Comparison of ENCODE assay signal across 22 mouse cellular contexts in genomic region chr5:20918967-20919366, GRCm38 (mm10). TPM values are rescaled to one million over a fixed set of nuclear protein-coding genes. Genes with fewer than 3 reads are reported as not detected.
DNase-seq lines count a peak whose midpoint lies in the region; ATAC-seq and TF ChIP-seq lines count a peak whose summit lies in the region.
"Had no signal": no experiment of that assay in that cellular context is flagged by ENCODE, and none has a peak within 500 bp of the region (broad histone marks: within the 10 kb centered on the region; RNA-seq: fewer than 3 reads in every experiment).

No protein-coding gene starts in this region.

- TF ChIP-seq RAD21 in CH12.LX (IDR thresholded peaks at IDR 0.05; ENCODE audit: low read depth, low read length) (no peak), MEL (IDR thresholded peaks at IDR 0.05; ENCODE audit: low read depth, low read length) (no peak)

- no peak for TF ChIP-seq CTCF in kidney, adult 2 months (conservative IDR thresholded peaks at IDR 0.05; ENCODE audit: insufficient read depth, insufficient read length, low read depth, low read length)
- TF ChIP-seq CTCF in CH12.LX (conservative IDR thresholded peaks at IDR 0.05 in 1 of 2, IDR thresholded peaks at IDR 0.05 in 1 of 2; ENCODE audit: low read depth in 2 of 2, low read length in 2 of 2), result no peak
- no peak for TF ChIP-seq CTCF in MEL (IDR thresholded peaks at IDR 0.05 in 2 of 3, conservative IDR thresholded peaks at IDR 0.05 in 1 of 3; ENCODE audit: control insufficient read depth in 1 of 3, insufficient read depth in 1 of 3, low read depth in 2 of 3, low read length in 3 of 3, poor library complexity in 1 of 3, severe bottlenecking in 1 of 3)

- dilution Hi-C loops in CH12.LX (cut with MboI; ENCODE audit: extremely low pct_ligation_motif_present, extremely low pct_unique_long_range_greater_than_20kb, low sequenced_read_pairs), result no loop called here

- TF ChIP-seq EP300 in CH12.LX (IDR thresholded peaks at IDR 0.05; ENCODE audit: low read length) (no peak), MEL (IDR thresholded peaks at IDR 0.05; ENCODE audit: low read depth in 1 of 2, low read length in 2 of 2) (no peak)

- no peak overlapping the region for H3K27ac ChIP-seq in kidney, adult 2 months (ENCODE audit: insufficient read depth, low read depth, low read length)
- no peak overlapping the region for H3K27ac ChIP-seq in kidney, embryonic 14.5 days (ENCODE audit: low read depth, low read length)
- H3K27ac ChIP-seq in CH12.LX (ENCODE audit: insufficient read depth, low read depth) (no peak overlapping the region), MEL (ENCODE audit: control insufficient read depth, low read depth, low read length) (no peak overlapping the region)
- H3K27ac ChIP-seq: embryonic facial prominence, embryonic 13.5 days; embryonic facial prominence, embryonic 15.5 days had no signal

- peak; percentile 28 for DNase-seq in kidney, adult 2 months
- DNase-seq in CH12.LX (ENCODE audit: extremely low read depth) (no peak), MEL (ENCODE audit: low read depth, low spot score) (no peak)
- DNase-seq: adrenal gland, adult 2 months; adrenal gland, postnatal 10 days; adrenal gland, postnatal 25 days; B cell, adult 2 months; cerebellum, adult 11 months; cerebellum, adult 8-10 months; cerebellum, adult 9-11 months; cerebellum, postnatal 36 days; embryo, embryonic 11 days had no signal

- H3K79me2 ChIP-seq in CH12.LX (replicated peaks; ENCODE audit: control insufficient read depth, extremely low read depth, insufficient read depth, poor library complexity, severe bottlenecking), result peaks cover 37% of the 10 kb centered on the region
- peaks cover 10% of the 10 kb centered on the region; the same call in 1 of the 2 replicates for H3K79me2 ChIP-seq in MEL (ENCODE audit: control insufficient read depth, insufficient read depth, low read length, poor library complexity)

- WGBS in kidney, adult 2 months, result 78% methylated on average over 4 of the region's 4 CpGs
- 94% methylated on average over 4 of the region's 4 CpGs for WGBS in kidney, embryonic 14.5 days

- no peak overlapping the region for H3K4me3 ChIP-seq in kidney, adult 2 months (ENCODE audit: insufficient read depth, low read depth, low read length)
- H3K4me3 ChIP-seq in kidney, embryonic 14.5 days (ENCODE audit: low read length), result no peak overlapping the region
- H3K4me3 ChIP-seq in CH12.LX (replicated peaks in 1 of 3; ENCODE audit: low read depth in 2 of 3, low read length in 2 of 3, poor library complexity in 1 of 3) (no peak overlapping the region), MEL (ENCODE audit: control insufficient read depth in 1 of 2, insufficient read depth in 1 of 2, low read depth in 2 of 2, low read length in 2 of 2) (no peak overlapping the region)
- H3K4me3 ChIP-seq: embryonic facial prominence, embryonic 13.5 days; embryonic facial prominence, embryonic 15.5 days; erythroblast, embryonic 14.5 days; forebrain, embryonic 13.5 days; forebrain, embryonic 15.5 days had no signal

- H3K4me2 ChIP-seq in kidney, embryonic 14.5 days (replicated peaks; ENCODE audit: low read depth, low read length), result no peak overlapping the region
- H3K4me2 ChIP-seq in CH12.LX (ENCODE audit: insufficient read depth, low read depth, poor library complexity, severe bottlenecking), result no peak overlapping the region
- H3K4me2 ChIP-seq: embryonic facial prominence, embryonic 13.5 days; embryonic facial prominence, embryonic 15.5 days; forebrain, embryonic 13.5 days; forebrain, embryonic 15.5 days had no signal

- no peaks in the 10 kb centered on the region for H3K27me3 ChIP-seq in kidney, adult 2 months (replicated peaks; ENCODE audit: control insufficient read depth, insufficient read depth, low read length)
- H3K27me3 ChIP-seq in kidney, embryonic 14.5 days (ENCODE audit: control insufficient read depth, insufficient read depth, low read length), result no peaks in the 10 kb centered on the region
- no peaks in the 10 kb centered on the region for H3K27me3 ChIP-seq in CH12.LX (replicated peaks)
- no peaks in the 10 kb centered on the region for H3K27me3 ChIP-seq in MEL (ENCODE audit: control insufficient read depth in 1 of 2, insufficient read depth in 2 of 2, low read length in 2 of 2)
- H3K27me3 ChIP-seq: embryonic facial prominence, embryonic 13.5 days; embryonic facial prominence, embryonic 15.5 days; forebrain, embryonic 13.5 days; forebrain, embryonic 15.5 days had no signal

- no peak for TF ChIP-seq POLR2A in kidney, adult 2 months (IDR thresholded peaks at IDR 0.05; ENCODE audit: low read depth, low read length)
- TF ChIP-seq POLR2A in CH12.LX (IDR thresholded peaks at IDR 0.05; ENCODE audit: low read depth, low read length), result no peak
- TF ChIP-seq POLR2A in MEL (IDR thresholded peaks at IDR 0.05; ENCODE audit: control insufficient read depth in 1 of 2, insufficient read depth in 1 of 2, low read depth in 1 of 2, low read length in 2 of 2, poor library complexity in 1 of 2), result no peak

- no peaks in the 10 kb centered on the region for H3K36me3 ChIP-seq in kidney, adult 2 months (ENCODE audit: control insufficient read depth, insufficient read depth, low read length)
- 0 out of 2 replicates have a peak, but pooled peaks cover 3% of the 10 kb centered on the region for H3K36me3 ChIP-seq in kidney, embryonic 14.5 days (ENCODE audit: control insufficient read depth, insufficient read depth, low read length)
- H3K36me3 ChIP-seq in CH12.LX (replicated peaks in 1 of 2; ENCODE audit: control insufficient read depth in 1 of 2, insufficient read depth in 1 of 2, low read length in 1 of 2) (peaks cover 10 to 54% of the 10 kb centered on the region in 2 experiments), MEL (ENCODE audit: control insufficient read depth in 1 of 2, insufficient read depth in 2 of 2, low read length in 2 of 2) (peaks cover 0 to 30% of the 10 kb centered on the region in 2 experiments; a peak in 2 of 4 replicates)
- H3K36me3 ChIP-seq: forebrain, embryonic 15.5 days had no signal

- 0 out of 2 replicates have a peak, but pooled peaks cover under 1% of the 10 kb centered on the region for H3K4me1 ChIP-seq in kidney, adult 2 months (ENCODE audit: control insufficient read depth, insufficient read depth, low read length)
- H3K4me1 ChIP-seq in kidney, embryonic 14.5 days (ENCODE audit: control insufficient read depth, insufficient read depth, low read length), result no peaks in the 10 kb centered on the region
- H3K4me1 ChIP-seq in CH12.LX (ENCODE audit: control insufficient read depth in 1 of 2, insufficient read depth in 2 of 2), result peaks cover 0 to 30% of the 10 kb centered on the region in 2 experiments; a peak in 2 of 4 replicates
- H3K4me1 ChIP-seq in MEL (ENCODE audit: control insufficient read depth in 1 of 2, insufficient read depth in 2 of 2, low read length in 2 of 2), result no peaks in the 10 kb centered on the region
- H3K4me1 ChIP-seq: embryonic facial prominence, embryonic 13.5 days; embryonic facial prominence, embryonic 15.5 days had no signal

- in situ Hi-C loops in CH12.LX (cut with MboI; ENCODE audit: low pct_ligation_motif_present, low pct_unique_long_range_greater_than_20kb, low sequenced_read_pairs), result loop anchor here (10.0 kb wide), 1 partner anchor 46 kb away; no protein-coding TSS in a partner anchor

- H3K9me3 ChIP-seq in kidney, embryonic 14.5 days (ENCODE audit: control insufficient read depth, low read length), result no peaks in the 10 kb centered on the region
- H3K9me3 ChIP-seq in CH12.LX (replicated peaks; ENCODE audit: low read length) (no peaks in the 10 kb centered on the region), MEL (replicated peaks; ENCODE audit: insufficient read depth, low read length) (no peaks in the 10 kb centered on the region)
- H3K9me3 ChIP-seq: embryonic facial prominence, embryonic 13.5 days; embryonic facial prominence, embryonic 15.5 days; forebrain, embryonic 13.5 days; forebrain, embryonic 15.5 days; G1E had no signal

- ATAC-seq in kidney, embryonic 14.5 days (ENCODE audit: low FRiP score, low TSS enrichment), result no peak
- ATAC-seq in erythroid progenitor cell, adult 5-6 weeks (replicated peaks; ENCODE audit: low FRiP score, poor library complexity, severe bottlenecking), result no peak
- ATAC-seq: CD4-positive, CD25-positive, alpha-beta regulatory T cell, adult 4 months; forebrain, embryonic 15.5 days had no signal

- no peak overlapping the region for H3K9ac ChIP-seq in kidney, embryonic 14.5 days (ENCODE audit: low read depth, low read length)
- H3K9ac ChIP-seq in CH12.LX (ENCODE audit: insufficient read depth, low read depth), result no peak overlapping the region
- H3K9ac ChIP-seq in MEL (ENCODE audit: control insufficient read depth, low read depth, low read length, poor library complexity, severe bottlenecking), result no peak overlapping the region
- H3K9ac ChIP-seq: embryonic facial prominence, embryonic 13.5 days; embryonic facial prominence, embryonic 15.5 days; forebrain, embryonic 13.5 days; forebrain, embryonic 15.5 days; forebrain, postnatal 0 days had no signal

RNA-seq across cellular contexts. Expression of gene Tmem60, which starts 37.0 kb away (rescaled TPM):
- 13.8 and 20.5 TPM in 2 replicates for polyA plus RNA-seq in kidney, adult 2 months (2012; rRNA removed)
- 48.0 and 65.9 TPM in 2 replicates for polyA plus RNA-seq in kidney, embryonic 14.5 days (2014; fragmentation: Nextera tagmentation; extraction: Ambion mirVana)
- total RNA-seq in CH12.LX (2012; rRNA removed), result 12.7 and 12.9 TPM in 2 replicates
- total RNA-seq in CH12.LX (2014; rRNA removed), result 35.4 and 39.3 TPM in 2 replicates
- 17.2 and 19.2 TPM in 2 replicates for polyA plus RNA-seq in CH12.LX (2012; ENCODE audit: insufficient read length, low read depth)
- total RNA-seq in MEL (2012; rRNA removed), result 22.4 and 23.5 TPM in 2 replicates
- 10 to 100 TPM in 1 of 2 experiments, not detected in 1; 37.4 TPM for polyA plus RNA-seq in MEL (2012; ENCODE audit: insufficient read depth in 1 of 2, insufficient read length in 2 of 2, low read depth in 1 of 2, low replicate concordance in 2 of 2, missing spikeins in 1 of 2)
- 53.7 and 79.6 TPM in 2 replicates for total RNA-seq in erythroid progenitor cell, adult 5-6 weeks (2015; ENCODE audit: low replicate concordance)
- 27.4 and 30.8 TPM in 2 replicates for total RNA-seq in erythroid progenitor cell, adult 5-6 weeks (2017; ENCODE audit: low replicate concordance)

RNA-seq across cellular contexts. Expression of gene Phtf2, which starts 37.0 kb away (rescaled TPM):
- polyA plus RNA-seq in kidney, adult 2 months (2012; rRNA removed), result 2.5 and 4.0 TPM in 2 replicates
- polyA plus RNA-seq in kidney, embryonic 14.5 days (2014; fragmentation: Nextera tagmentation; extraction: Ambion mirVana), result 8.2 and 18.9 TPM in 2 replicates
- total RNA-seq in CH12.LX (2012; rRNA removed), result 16.4 and 18.5 TPM in 2 replicates
- 30.4 and 32.7 TPM in 2 replicates for total RNA-seq in CH12.LX (2014; rRNA removed)
- polyA plus RNA-seq in CH12.LX (2012; ENCODE audit: insufficient read length, low read depth), result 28.1 and 30.6 TPM in 2 replicates
- 18.2 and 20.0 TPM in 2 replicates for total RNA-seq in MEL (2012; rRNA removed)
- 10 to 100 TPM in 1 of 2 experiments, not detected in 1; 20.0 TPM for polyA plus RNA-seq in MEL (2012; ENCODE audit: insufficient read depth in 1 of 2, insufficient read length in 2 of 2, low read depth in 1 of 2, low replicate concordance in 2 of 2, missing spikeins in 1 of 2)
- total RNA-seq in erythroid progenitor cell, adult 5-6 weeks (2015; ENCODE audit: low replicate concordance), result 20.2 and 23.9 TPM in 2 replicates
- 16.3 and 17.9 TPM in 2 replicates for total RNA-seq in erythroid progenitor cell, adult 5-6 weeks (2017; ENCODE audit: low replicate concordance)

RNA-seq across cellular contexts. Expression of gene Rsbn1l, which starts 37.2 kb away (rescaled TPM):
- polyA plus RNA-seq in kidney, adult 2 months (2012; rRNA removed), result 3.2 and 3.9 TPM in 2 replicates
- 9.3 and 9.8 TPM in 2 replicates for polyA plus RNA-seq in kidney, embryonic 14.5 days (2014; fragmentation: Nextera tagmentation; extraction: Ambion mirVana)
- 8.1 and 8.3 TPM in 2 replicates for total RNA-seq in CH12.LX (2012; rRNA removed)
- 17.0 TPM in 2 replicates for total RNA-seq in CH12.LX (2014; rRNA removed)
- 20.2 and 22.3 TPM in 2 replicates for polyA plus RNA-seq in CH12.LX (2012; ENCODE audit: insufficient read length, low read depth)
- 5.0 and 5.7 TPM in 2 replicates for total RNA-seq in MEL (2012; rRNA removed)
- 10 to 100 TPM; 17.4 to 78.2 TPM for polyA plus RNA-seq in MEL (2012; ENCODE audit: insufficient read depth in 1 of 2, insufficient read length in 2 of 2, low read depth in 1 of 2, low replicate concordance in 2 of 2, missing spikeins in 1 of 2)
- total RNA-seq in erythroid progenitor cell, adult 5-6 weeks (2015; ENCODE audit: low replicate concordance), result 47.2 and 60.4 TPM in 2 replicates
- total RNA-seq in erythroid progenitor cell, adult 5-6 weeks (2017; ENCODE audit: low replicate concordance), result 51.8 and 72.5 TPM in 2 replicates
